Mouse (Mus musculus): ENCODE data around the gene Erbb3. TPM values are rescaled to one million over a fixed set of nuclear protein-coding genes. Genes with fewer than 3 reads are reported as not detected.
"Not testable (repeated sequence)": the region's sequence is repeated elsewhere in the genome, so short reads cannot be mapped to it uniquely, and the experiment has no call there.

The Erbb3 gene
- polyA plus RNA-seq, 1 experiment: 0.75 TPM

DNA sequence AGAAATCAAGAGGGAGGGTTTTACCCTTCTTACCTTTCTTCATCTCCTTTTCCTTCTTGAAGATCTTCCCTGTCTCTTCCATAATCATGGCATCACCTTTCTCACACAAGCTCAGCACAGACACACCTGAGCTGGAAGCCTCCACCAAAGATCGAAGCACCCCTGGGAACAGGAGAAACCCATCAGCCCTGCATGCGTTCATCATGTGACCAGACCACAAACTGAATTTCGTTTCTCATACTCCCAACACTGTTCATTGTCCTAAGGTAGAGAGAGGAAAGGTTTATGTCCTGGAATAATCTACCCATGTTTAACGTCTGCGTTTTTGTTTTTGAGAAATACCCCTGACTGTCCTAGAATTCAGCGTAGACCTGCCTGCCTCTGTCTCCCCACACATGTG lies 25.9 kb downstream of the Erbb3 start:
- 61% methylated on average over 6 of the region's 6 CpGs for WGBS

DNA sequence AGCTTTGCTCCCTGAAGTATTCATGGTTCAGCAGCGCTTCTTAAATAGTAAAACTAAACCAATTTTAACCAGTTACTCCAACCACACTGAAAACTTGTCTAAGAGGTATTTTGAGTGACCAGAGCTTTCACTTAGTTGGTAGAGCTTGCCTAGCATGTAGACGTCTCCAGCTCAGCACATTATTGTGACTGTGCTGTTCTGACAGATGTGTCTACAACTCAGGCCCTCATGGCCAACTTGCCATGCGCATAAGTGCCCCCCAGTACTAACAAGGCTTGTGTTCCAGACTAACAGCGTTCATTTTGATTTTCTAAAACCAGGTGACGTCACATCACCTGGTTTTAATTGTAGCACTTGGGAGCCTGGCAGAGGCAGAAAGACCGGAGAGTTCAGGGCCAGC lies 32.5 kb downstream of the Erbb3 start:
- Histone ChIP-seq H3K27ac (ENCODE audit: control insufficient read depth, insufficient read depth, low read depth, low read length, poor library complexity) (no peak overlapping the region), H3K4me3 (replicated peaks; ENCODE audit: control insufficient read depth, low read depth, low read length) (no peak overlapping the region), H3K4me1 (ENCODE audit: control insufficient read depth, insufficient read depth, low read length) (no peaks in the 10 kb centered on the region)
- 87% methylated on average over 6 of the region's 6 CpGs for WGBS
- TF ChIP-seq CTCF (IDR thresholded peaks at IDR 0.05; ENCODE audit: control insufficient read depth, insufficient read depth, low read length): no peak
- TF ChIP-seq POLR2A (IDR thresholded peaks at IDR 0.05; ENCODE audit: borderline replicate concordance, control insufficient read depth, low read depth, low read length): no peak

More for the DNA sequence above, 25.9 kb downstream of the Erbb3 start:
- Histone ChIP-seq H3K4me1 (ENCODE audit: control insufficient read depth, insufficient read depth, low read length) (no peaks in the 10 kb centered on the region; the same call in 1 of the 2 replicates), H3K27ac (ENCODE audit: control insufficient read depth, insufficient read depth, low read depth, low read length, poor library complexity) (no peak overlapping the region), H3K4me3 (replicated peaks; ENCODE audit: control insufficient read depth, low read depth, low read length) (peak overlapping the region; percentile 21)
- TF ChIP-seq CTCF (IDR thresholded peaks at IDR 0.05; ENCODE audit: control insufficient read depth, insufficient read depth, low read length): no peak
- TF ChIP-seq POLR2A (IDR thresholded peaks at IDR 0.05; ENCODE audit: borderline replicate concordance, control insufficient read depth, low read depth, low read length): no peak

DNA sequence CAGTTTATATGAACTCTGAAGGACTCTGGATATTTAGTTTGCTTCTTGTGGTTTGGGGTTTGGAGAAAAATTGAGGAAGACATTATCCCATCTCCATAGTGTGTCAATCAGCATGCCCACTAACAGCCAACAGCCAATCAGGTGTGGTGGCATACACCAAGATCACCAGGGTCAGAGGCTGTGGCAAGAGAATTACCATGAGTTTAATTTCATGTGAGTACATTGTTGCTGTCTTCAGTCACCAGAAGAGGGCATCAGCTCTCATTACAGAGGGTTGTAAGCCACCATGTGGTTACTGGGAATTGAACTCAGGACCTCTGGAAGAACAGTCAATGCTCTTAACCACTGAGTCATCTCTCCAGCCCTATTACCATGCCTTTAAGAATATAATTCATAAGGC lies 33.2 kb downstream of the Erbb3 start:
- Histone ChIP-seq H3K27ac (ENCODE audit: control insufficient read depth, insufficient read depth, low read depth, low read length, poor library complexity) (no peak overlapping the region), H3K4me3 (replicated peaks; ENCODE audit: control insufficient read depth, low read depth, low read length) (no peak overlapping the region), H3K4me1 (ENCODE audit: control insufficient read depth, insufficient read depth, low read length) (no peaks in the 10 kb centered on the region)
- TF ChIP-seq CTCF (IDR thresholded peaks at IDR 0.05; ENCODE audit: control insufficient read depth, insufficient read depth, low read length): no peak
- TF ChIP-seq POLR2A (IDR thresholded peaks at IDR 0.05; ENCODE audit: borderline replicate concordance, control insufficient read depth, low read depth, low read length): no peak

- not testable (repeated sequence) for H3K4me3 ChIP-seq (replicated peaks; ENCODE audit: control insufficient read depth, low read depth, low read length); H3K27ac ChIP-seq (ENCODE audit: control insufficient read depth, insufficient read depth, low read depth, low read length, poor library complexity); H3K4me1 ChIP-seq (ENCODE audit: control insufficient read depth, insufficient read depth, low read length)
- 58% methylated on average over 1 of the region's 1 CpGs for WGBS
Measured at GRCm38 (mm10) chr10:128555567-128555966, 33.9 kb downstream of the Erbb3 start.

- 76% methylated on average over 11 of the region's 11 CpGs for whole genome bisulfite sequencing
- not testable (repeated sequence) for H3K4me3 ChIP-seq (replicated peaks; ENCODE audit: control insufficient read depth, low read depth, low read length); H3K4me1 ChIP-seq (ENCODE audit: control insufficient read depth, insufficient read depth, low read length); H3K27ac ChIP-seq (ENCODE audit: control insufficient read depth, insufficient read depth, low read depth, low read length, poor library complexity)
Measured at GRCm38 (mm10) chr10:128550144-128550823, 39.2 kb downstream of the Erbb3 start.

- H3K4me1 ChIP-seq (ENCODE audit: control insufficient read depth, insufficient read depth, low read length); H3K4me3 ChIP-seq (replicated peaks; ENCODE audit: control insufficient read depth, low read depth, low read length): not testable (repeated sequence)
- WGBS: 71% methylated on average over 6 of the region's 6 CpGs
- H3K27ac ChIP-seq (ENCODE audit: control insufficient read depth, insufficient read depth, low read depth, low read length, poor library complexity): peak overlapping the region; percentile 1; the same call in 1 of the 2 replicates
Measured at GRCm38 (mm10) chr10:128549682-128550057, 39.8 kb downstream of the Erbb3 start.

GRCm38 (mm10) chr10:128548947-128549681 lies 40.3 kb downstream of the Erbb3 start, which contains the start of gene Rpl41:
Rpl41 (minus strand) TSS chr10:128549305.
- TF ChIP-seq CTCF (IDR thresholded peaks at IDR 0.05; ENCODE audit: control insufficient read depth, insufficient read depth, low read length): no peak
- peak; percentile 91 for TF ChIP-seq POLR2A (IDR thresholded peaks at IDR 0.05; ENCODE audit: borderline replicate concordance, control insufficient read depth, low read depth, low read length)
- Histone ChIP-seq H3K27ac (ENCODE audit: control insufficient read depth, insufficient read depth, low read depth, low read length, poor library complexity) (peak within 1 kb of the TSS; percentile 82), H3K4me1 (ENCODE audit: control insufficient read depth, insufficient read depth, low read length) (no peaks in the 10 kb centered on the region; the same call in 1 of the 2 replicates), H3K4me3 (replicated peaks; ENCODE audit: control insufficient read depth, low read depth, low read length) (peak within 1 kb of the TSS; percentile 76)
- under 1% methylated on average over 31 of the region's 31 CpGs for WGBS

GRCm38 (mm10) chr10:128548051-128548791 lies 41.2 kb downstream of the Erbb3 start:
- Histone ChIP-seq H3K27ac (ENCODE audit: control insufficient read depth, insufficient read depth, low read depth, low read length, poor library complexity) (peak overlapping the region; percentile 92), H3K4me3 (replicated peaks; ENCODE audit: control insufficient read depth, low read depth, low read length) (peak overlapping the region; percentile 83)
- WGBS: 2% methylated on average over 30 of the region's 30 CpGs
- H3K4me1 ChIP-seq (ENCODE audit: control insufficient read depth, insufficient read depth, low read length): not testable (repeated sequence)
